Mouse (Mus musculus): ENCODE data around the gene Rbfox1.

DNA sequence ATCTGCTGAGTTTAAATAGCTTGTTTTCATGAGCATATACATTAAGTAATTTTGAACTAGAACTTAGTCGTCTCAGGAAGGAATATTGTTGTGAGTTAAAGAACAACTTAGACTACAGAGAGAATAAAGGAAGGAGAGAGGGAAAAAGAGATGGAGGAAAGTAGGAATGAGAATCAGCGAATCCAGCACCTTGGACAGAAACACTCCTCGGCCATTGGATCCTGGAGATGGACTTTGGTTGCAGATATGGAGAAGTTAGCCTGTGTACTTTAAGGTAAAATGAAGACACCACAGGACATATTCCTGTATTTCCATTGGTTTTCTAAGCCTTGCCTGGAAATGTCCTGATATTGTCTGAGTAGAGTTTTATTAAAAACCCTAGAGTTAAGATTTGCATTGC, 1045.6 kb downstream of the Rbfox1 start:
- TF ChIP-seq CTCF (IDR thresholded peaks at IDR 0.05; ENCODE audit: control insufficient read depth, insufficient read depth, low read length) (no peak), POLR2A (IDR thresholded peaks at IDR 0.05; ENCODE audit: borderline replicate concordance, control insufficient read depth, low read depth, low read length) (no peak)

Measured in bone marrow, adult 2 months (tissue).